In the genomic region with DNA sequence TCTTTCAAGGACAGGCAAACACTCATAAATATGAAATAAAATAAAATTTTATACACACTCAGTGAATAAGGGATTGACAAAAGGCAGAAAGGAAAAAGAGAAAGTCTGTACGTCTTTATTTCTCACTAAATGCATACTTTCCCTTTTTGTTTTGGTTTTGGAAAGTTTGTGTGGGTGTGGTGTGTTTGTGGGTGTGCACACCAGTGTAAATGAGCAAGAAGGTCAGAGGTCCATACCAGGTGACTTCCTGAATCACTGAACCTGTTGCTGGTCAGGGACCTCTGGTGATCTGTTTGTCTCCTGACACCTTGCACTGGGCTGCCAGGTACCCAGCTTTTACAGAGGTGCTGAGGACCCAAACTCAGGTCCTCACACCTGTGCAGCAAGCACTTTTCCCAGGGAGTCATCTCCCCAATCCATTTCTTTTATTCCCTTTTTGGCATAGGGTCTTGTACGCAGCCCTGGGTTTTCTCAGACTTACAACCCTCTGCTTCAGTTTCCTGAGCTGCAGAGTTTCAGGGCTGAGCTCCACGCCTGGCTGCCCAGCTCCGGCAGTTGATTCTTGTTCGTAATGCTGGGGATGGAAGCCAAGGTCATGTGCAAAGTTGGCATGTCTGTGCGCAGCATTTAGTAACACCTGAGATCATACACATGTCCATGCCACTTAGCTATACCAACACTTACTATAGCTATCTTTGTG, we compare ENCODE assay signal across 28 mouse cellular contexts. TPM values are rescaled to one million over a fixed set of nuclear protein-coding genes. Genes with fewer than 3 reads are reported as not detected.
DNase-seq lines count a peak whose midpoint lies in the region; ATAC-seq and TF ChIP-seq lines count a peak whose summit lies in the region.
"Had no signal": no experiment of that assay in that cellular context is flagged by ENCODE, and none has a peak within 500 bp of the region (broad histone marks: within the 10 kb centered on the region; RNA-seq: fewer than 3 reads in every experiment).

No protein-coding gene starts in this region.

- H3K4me2 ChIP-seq in heart, embryonic 12.5 days = no peak overlapping the region
- no peak overlapping the region for H3K4me2 ChIP-seq in midbrain, embryonic 16.5 days (ENCODE audit: low read length)
- H3K4me2 ChIP-seq: embryonic facial prominence, embryonic 12.5 days; heart, embryonic 11.5 days; hindbrain, embryonic 13.5 days; liver, embryonic 13.5 days; lung, embryonic 14.5 days; midbrain, embryonic 11.5 days; neural tube, embryonic 12.5 days had no signal

- peak; percentile 75 for DNase-seq in heart, adult 11 months
- DNase-seq in spleen, adult 2 months (ENCODE audit: low read depth in 1 of 2, low spot score in 2 of 2) = peak in 1 of 2 experiments; percentile 44
- no peak for DNase-seq in spleen, postnatal 14 days (ENCODE audit: low spot score in 2 of 2)
- DNase-seq in kidney, postnatal 36 days = peak; percentile 44 to 66
- no peak for DNase-seq in thymus, postnatal 36 days
- DNase-seq in right cerebral cortex, postnatal 4 days = no peak
- DNase-seq: adrenal gland, postnatal 25 days; cerebellum, adult 11-12 months; cerebellum, adult 9-11 months; embryo, embryonic 11 days; gastrocnemius, postnatal 25 days; heart, adult 18-20 months; heart, postnatal 4 days; liver, embryonic 13.5 days; lung, embryonic 14.5 days; retina, postnatal 1 day; right cerebral cortex, postnatal 14 days had no signal

- TF ChIP-seq POLR2A in spleen, adult 2 months (IDR thresholded peaks at IDR 0.05; ENCODE audit: low read depth, low read length) = no peak

- no peaks in the 10 kb centered on the region for H3K27me3 ChIP-seq in heart, embryonic 12.5 days (replicated peaks)
- no peaks in the 10 kb centered on the region for H3K27me3 ChIP-seq in spleen, adult 2 months (ENCODE audit: control insufficient read depth, insufficient read depth, low read length)
- H3K27me3 ChIP-seq in midbrain, embryonic 16.5 days (ENCODE audit: control insufficient read depth, insufficient read depth, low read depth, low read length) = no peaks in the 10 kb centered on the region
- H3K27me3 ChIP-seq: embryonic facial prominence, embryonic 12.5 days; hindbrain, embryonic 13.5 days; liver, embryonic 13.5 days; neural tube, embryonic 12.5 days had no signal

- no peak for TF ChIP-seq CTCF in spleen, adult 2 months (IDR thresholded peaks at IDR 0.05; ENCODE audit: extremely low read depth, insufficient read depth, insufficient read length, insufficient replicate concordance)

- H3K9ac ChIP-seq in heart, embryonic 12.5 days = no peak overlapping the region
- no peak overlapping the region for H3K9ac ChIP-seq in midbrain, embryonic 16.5 days (ENCODE audit: low read depth, low read length)
- H3K9ac ChIP-seq: embryonic facial prominence, embryonic 12.5 days; hindbrain, embryonic 13.5 days; liver, embryonic 13.5 days; lung, embryonic 14.5 days; neural tube, embryonic 12.5 days had no signal

- no peak overlapping the region for H3K27ac ChIP-seq in heart, embryonic 12.5 days (ENCODE audit: poor library complexity, severe bottlenecking)
- H3K27ac ChIP-seq in spleen, adult 2 months (ENCODE audit: insufficient read depth, low read length) = peak overlapping the region; percentile 60
- no peak overlapping the region for H3K27ac ChIP-seq in midbrain, embryonic 16.5 days (ENCODE audit: low read length)
- H3K27ac ChIP-seq: embryonic facial prominence, embryonic 12.5 days; hindbrain, embryonic 13.5 days; left cerebral cortex, adult 2 months; liver, embryonic 13.5 days; neural tube, embryonic 12.5 days had no signal

- no peaks in the 10 kb centered on the region for H3K4me1 ChIP-seq in heart, embryonic 12.5 days (replicated peaks)
- peaks cover 12% of the 10 kb centered on the region; the same call in 1 of the 2 replicates for H3K4me1 ChIP-seq in spleen, adult 2 months (ENCODE audit: control insufficient read depth, insufficient read depth, insufficient read length)
- no peaks in the 10 kb centered on the region for H3K4me1 ChIP-seq in midbrain, embryonic 16.5 days (ENCODE audit: control insufficient read depth, insufficient read depth, low read length)
- H3K4me1 ChIP-seq: embryonic facial prominence, embryonic 12.5 days; hindbrain, embryonic 13.5 days; liver, embryonic 13.5 days; neural tube, embryonic 12.5 days had no signal

- no peak for ATAC-seq in heart, embryonic 12.5 days (ENCODE audit: insufficient number of reproducible peaks, low FRiP score)
- ATAC-seq in midbrain, embryonic 16.5 days = no peak
- ATAC-seq: forebrain, embryonic 14.5 days; intestine, postnatal 0 days had no signal

- WGBS in heart, embryonic 12.5 days = 77% methylated on average over 6 of the region's 6 CpGs
- 58% methylated on average over 6 of the region's 6 CpGs for WGBS in spleen, adult 2 months
- WGBS in midbrain, embryonic 16.5 days = 88% methylated on average over 6 of the region's 6 CpGs

- H3K36me3 ChIP-seq in heart, embryonic 12.5 days = no peaks in the 10 kb centered on the region
- H3K36me3 ChIP-seq in spleen, adult 2 months (ENCODE audit: control insufficient read depth, insufficient read depth, low read length) = no peaks in the 10 kb centered on the region
- H3K36me3 ChIP-seq in midbrain, embryonic 16.5 days (ENCODE audit: control insufficient read depth, insufficient read depth, low read length) = no peaks in the 10 kb centered on the region
- H3K36me3 ChIP-seq: embryonic facial prominence, embryonic 12.5 days; hindbrain, embryonic 13.5 days; liver, embryonic 13.5 days; neural tube, embryonic 12.5 days had no signal

- peaks cover 6% of the 10 kb centered on the region; the same call in 1 of the 2 replicates for H3K9me3 ChIP-seq in heart, embryonic 12.5 days (replicated peaks)
- H3K9me3 ChIP-seq in midbrain, embryonic 16.5 days (replicated peaks; ENCODE audit: control insufficient read depth, low read length, poor library complexity, severe bottlenecking) = no peaks in the 10 kb centered on the region
- H3K9me3 ChIP-seq: embryonic facial prominence, embryonic 12.5 days; hindbrain, embryonic 13.5 days; neural tube, embryonic 12.5 days had no signal

- H3K4me3 ChIP-seq in heart, embryonic 12.5 days = no peak overlapping the region
- H3K4me3 ChIP-seq in spleen, adult 2 months (ENCODE audit: extremely low read depth, insufficient read depth, insufficient read length) = no peak overlapping the region
- no peak overlapping the region for H3K4me3 ChIP-seq in midbrain, embryonic 16.5 days (ENCODE audit: low read depth, low read length)
- H3K4me3 ChIP-seq: embryonic facial prominence, embryonic 12.5 days; hindbrain, embryonic 13.5 days; left cerebral cortex, adult 2 months; liver, embryonic 13.5 days; myocyte; neural tube, embryonic 12.5 days had no signal

RNA-seq across cellular contexts. Expression of gene Tlr1, which starts 24.6 kb away (rescaled TPM):
- polyA plus RNA-seq in heart, embryonic 12.5 days (2016; fragmentation: Nextera tagmentation; extraction: Ambion mirVana) = 0.21 and 0.47 TPM in 2 replicates
- 20.8 and 42.8 TPM in 2 replicates for polyA plus RNA-seq in spleen, adult 2 months (2012; rRNA removed)
- polyA plus RNA-seq in midbrain, embryonic 16.5 days (2015; fragmentation: Nextera tagmentation; extraction: Ambion mirVana) = 0.22 and 0.28 TPM in 2 replicates

RNA-seq across cellular contexts. Expression of gene Tlr6, which starts 51.2 kb away (rescaled TPM):
- 0.67 and 0.72 TPM in 2 replicates for polyA plus RNA-seq in heart, embryonic 12.5 days (2016; fragmentation: Nextera tagmentation; extraction: Ambion mirVana)
- polyA plus RNA-seq in spleen, adult 2 months (2012; rRNA removed) = 2.4 and 3.4 TPM in 2 replicates
- polyA plus RNA-seq in midbrain, embryonic 16.5 days (2015; fragmentation: Nextera tagmentation; extraction: Ambion mirVana) = 0.23 and 0.36 TPM in 2 replicates

Comparison
In these comparisons a context has a peak if more than half of its experiments do, and no peak if none do; other contexts are left out.
1. DNase-seq: peak in heart, adult 11 months (single experiment) and kidney, postnatal 36 days (2 of 2); none in spleen, postnatal 14 days (0 of 2), thymus, postnatal 36 days (0 of 2) and right cerebral cortex, postnatal 4 days (single experiment).
2. RNA of gene Tlr1, which starts 24.6 kb away (polyA plus RNA-seq): 20.8 to 42.8 TPM in spleen, adult 2 months; 0.21 to 0.47 TPM in heart, embryonic 12.5 days and 0.22 to 0.28 TPM in midbrain, embryonic 16.5 days; every median in the first group is over 10 times any median in the second.